Mouse (Mus musculus) lung, postnatal 25 days (tissue): ENCODE results near the gene Mcm10.

Experiments
- DNase-seq: peaks from one replicate; pipeline ENCODE4 v3.0.0; 2022; ENCODE audit warnings: low spot score

Gene Mcm10

GRCm38 (mm10) chr2:4986798-4987197 lies 25.8 kb downstream of the Mcm10 start:
- DNase-seq: no peak

DNA sequence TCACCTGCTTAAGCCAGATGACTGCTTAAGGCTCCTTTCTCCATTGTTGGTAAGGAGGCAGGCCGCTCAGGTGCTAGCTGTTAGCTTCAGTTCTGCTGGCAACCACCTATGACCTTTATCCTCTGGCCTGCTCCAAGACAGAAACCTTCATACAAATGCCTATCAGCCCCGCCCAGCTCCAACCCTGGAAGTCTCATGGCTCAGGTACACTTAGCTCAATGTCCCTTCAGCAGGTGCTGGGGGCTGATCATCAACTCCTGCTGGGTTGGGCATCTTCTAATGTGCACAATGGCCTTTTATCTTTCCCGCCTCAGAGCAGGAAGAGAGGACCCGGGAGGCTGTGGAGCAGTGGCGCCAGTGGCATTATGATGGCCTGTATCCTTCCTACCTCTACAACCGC lies 27.6 kb downstream of the Mcm10 start:
- no peak for DNase-seq

DNA sequence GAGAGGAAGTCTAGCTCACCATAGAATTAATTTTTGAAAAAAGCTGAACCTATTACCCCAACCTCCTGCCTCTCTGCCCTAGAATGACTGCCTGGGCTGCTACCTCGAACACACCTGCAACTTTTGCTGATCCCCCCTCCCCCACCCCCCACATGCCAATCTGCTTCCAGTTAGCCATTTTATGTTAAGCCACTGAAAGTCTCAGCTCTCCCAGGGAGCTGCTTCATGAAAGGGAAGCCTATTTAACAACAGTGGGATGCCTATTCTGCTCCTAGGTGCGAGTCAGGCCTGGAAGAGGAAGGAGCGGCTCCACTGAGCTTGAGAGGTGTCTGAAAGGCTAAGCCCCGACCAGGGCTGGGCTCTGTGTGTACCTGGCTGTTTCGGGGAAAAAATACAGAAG lies 28.6 kb downstream of the Mcm10 start:
- no peak for DNase-seq

DNA sequence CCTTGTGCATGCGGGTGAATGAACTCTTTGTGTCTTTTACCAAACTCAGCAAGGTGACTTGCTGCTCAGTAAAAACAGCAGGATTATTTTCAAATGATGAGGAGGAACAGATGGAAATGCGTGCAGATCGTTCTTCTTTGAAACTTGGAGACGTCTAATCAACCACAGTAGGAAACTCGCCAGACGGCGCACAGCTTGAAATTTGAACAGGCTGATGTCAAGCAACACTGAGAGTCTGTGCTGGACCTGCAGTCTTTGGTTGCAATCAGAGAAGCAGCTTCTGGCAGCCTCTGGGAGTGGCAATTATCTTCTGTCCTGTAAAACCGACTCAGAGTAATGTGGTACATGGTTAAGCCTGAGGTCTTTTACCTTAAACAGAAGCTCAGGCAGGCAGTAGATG lies 34.5 kb downstream of the Mcm10 start:
- no peak for DNase-seq

DNA sequence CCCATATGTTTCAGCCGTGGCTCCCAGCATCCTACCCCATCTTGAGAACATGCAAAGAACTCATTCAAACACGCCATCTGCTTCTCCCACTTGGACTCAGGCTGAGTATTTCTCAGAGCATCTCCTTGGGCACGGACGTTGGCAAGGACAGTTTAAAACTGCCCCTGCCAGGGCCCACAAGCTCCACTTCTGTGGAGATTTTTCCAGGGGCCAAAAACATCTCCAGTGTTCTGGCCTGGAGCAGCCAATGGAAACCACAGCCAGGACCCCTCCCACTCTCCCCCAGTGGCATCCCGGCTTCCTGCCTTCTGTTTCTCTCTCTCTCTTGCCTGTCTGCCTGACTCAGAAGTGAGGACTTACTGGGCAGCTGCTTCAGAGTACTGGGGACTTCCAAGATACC lies 36.8 kb downstream of the Mcm10 start, which contains the start of gene Ucma:
Gene Ucma, plus strand, starts transcription at position 316 of the 400 bp plus-strand sequence.
- DNase-seq: no peak

GRCm38 (mm10) chr2:4969083-4969482 lies 43.5 kb downstream of the Mcm10 start:
- no peak for DNase-seq

- no peak for DNase-seq
Measured at GRCm38 (mm10) chr2:4967806-4968205, 44.8 kb downstream of the Mcm10 start.

GRCm38 (mm10) chr2:4958039-4958438 lies 54.6 kb downstream of the Mcm10 start:
- DNase-seq: no peak

- no peak for DNase-seq
Measured at GRCm38 (mm10) chr2:4954216-4954760, 58.3 kb downstream of the Mcm10 start.

GRCm38 (mm10) chr2:4950986-4951385 lies 61.6 kb downstream of the Mcm10 start:
- DNase-seq: no peak

- peak; percentile 2 for DNase-seq
Measured at GRCm38 (mm10) chr2:4949691-4950090, 62.9 kb downstream of the Mcm10 start.

DNA sequence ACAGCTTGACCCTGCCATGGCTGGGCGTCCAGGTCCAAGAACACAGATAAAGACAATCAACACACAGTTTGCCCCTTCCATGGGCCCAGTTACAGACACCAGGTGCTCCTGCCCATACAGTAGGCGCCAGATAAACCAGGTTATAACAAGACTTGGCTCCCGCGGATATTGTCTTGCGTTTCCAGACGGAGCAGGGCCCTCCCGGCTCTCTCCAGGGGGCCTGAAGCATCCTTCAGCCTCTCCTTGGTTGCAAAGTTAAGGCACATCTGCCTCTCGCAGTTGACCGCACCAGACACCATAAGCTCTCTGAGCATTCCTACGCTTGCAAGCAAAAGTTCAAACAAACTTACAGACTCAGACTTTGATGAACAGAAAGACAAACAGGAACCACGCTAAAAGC lies 71.7 kb downstream of the Mcm10 start:
- DNase-seq: no peak
